ENCODE assay signal across 8 mouse cellular contexts in the genomic region with DNA sequence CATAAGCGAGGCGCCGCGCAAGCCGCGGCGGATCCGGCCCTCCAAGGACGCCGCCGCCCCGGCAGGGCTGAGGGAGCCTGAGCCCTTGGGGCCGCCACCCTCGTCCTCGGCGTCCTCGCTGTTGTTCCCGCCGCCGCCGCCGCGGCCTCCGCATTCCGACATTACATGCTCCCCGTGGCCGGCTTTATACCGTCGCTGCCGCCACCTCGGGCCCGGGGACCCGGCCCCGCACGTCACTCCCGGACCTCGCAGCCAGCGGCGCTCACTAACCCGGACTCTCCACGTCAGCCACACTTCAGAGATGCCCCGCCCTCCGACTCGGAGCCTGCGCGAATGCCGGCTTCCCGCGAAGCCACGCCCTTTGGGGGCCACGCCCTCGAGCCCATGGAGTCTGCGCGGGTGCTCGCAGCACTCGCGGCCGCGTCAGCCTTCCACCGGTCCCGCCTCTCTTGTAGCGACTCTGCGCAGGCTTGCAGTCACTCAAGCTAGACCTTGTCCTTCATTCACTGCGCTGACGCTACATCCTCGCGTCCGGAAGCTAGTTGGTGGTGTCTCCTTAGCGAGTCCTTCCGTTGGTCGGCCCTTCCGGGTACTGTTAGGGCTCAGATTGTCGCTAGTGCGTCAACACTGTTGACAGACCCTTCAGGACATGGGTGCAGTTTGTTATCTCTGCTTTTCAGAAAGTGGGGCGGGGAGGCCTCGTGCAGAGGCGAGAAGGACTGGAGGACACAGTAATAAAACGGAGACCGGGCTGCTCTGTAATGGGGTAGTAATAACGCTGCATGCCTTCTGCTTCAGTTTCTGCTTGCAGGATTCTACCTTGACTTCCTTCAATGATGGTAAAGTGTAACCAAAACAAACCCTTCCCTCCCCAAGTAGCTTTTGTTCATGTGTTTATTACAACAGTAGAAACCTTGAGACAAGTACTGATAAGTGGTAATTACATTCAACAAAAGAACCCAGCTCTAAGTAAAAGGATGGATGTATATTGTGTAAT. TPM values are rescaled to one million over a fixed set of nuclear protein-coding genes. Genes with fewer than 3 reads are reported as not detected.
DNase-seq lines count a peak whose midpoint lies in the region; ATAC-seq and TF ChIP-seq lines count a peak whose summit lies in the region.

A gene (minus strand): TSS at position 303 of the 997 bp plus-strand sequence.

- peak within 1 kb of the TSS; percentile 97 for H3K4me2 ChIP-seq in CH12.LX (ENCODE audit: insufficient read depth, low read depth, poor library complexity, severe bottlenecking)
- peak within 1 kb of the TSS; percentile 81 for H3K4me2 ChIP-seq in forebrain, embryonic 11.5 days (ENCODE audit: low read depth, low read length, severe bottlenecking)
- peak within 1 kb of the TSS; percentile 86 for H3K4me2 ChIP-seq in heart, embryonic 16.5 days (ENCODE audit: low read depth, low read length)
- peak within 1 kb of the TSS; percentile 93 for H3K4me2 ChIP-seq in liver, embryonic 15.5 days
- peak within 1 kb of the TSS; percentile 85 for H3K4me2 ChIP-seq in neural tube, embryonic 12.5 days (replicated peaks)

- peak; percentile 100 for DNase-seq in CH12.LX (ENCODE audit: extremely low read depth)
- peak; percentile 97 for DNase-seq in c-Kit-positive CD71-positive TER-119-negative erythroid progenitor cells, embryonic 14.5 days (ENCODE audit: low read depth)
- peak; percentile 99 for DNase-seq in forebrain, embryonic 11.5 days (ENCODE audit: low spot score)
- DNase-seq in kidney, postnatal 36 days, result peak; percentile 99 to 100
- DNase-seq in telencephalon, adult 2 months (ENCODE audit: low read depth, low spot score), result peak; percentile 97

- peaks cover 26 to 52% of the 10 kb centered on the region in 2 experiments for H3K36me3 ChIP-seq in CH12.LX (replicated peaks in 1 of 2; ENCODE audit: control insufficient read depth in 1 of 2, insufficient read depth in 1 of 2, low read length in 1 of 2)
- peaks cover 2% of the 10 kb centered on the region; the same call in 1 of the 2 replicates for H3K36me3 ChIP-seq in forebrain, embryonic 11.5 days (ENCODE audit: control insufficient read depth, insufficient read depth, low read length)
- peaks cover 9% of the 10 kb centered on the region for H3K36me3 ChIP-seq in heart, embryonic 16.5 days (ENCODE audit: control insufficient read depth, insufficient read depth)
- peaks cover 41% of the 10 kb centered on the region for H3K36me3 ChIP-seq in liver, embryonic 15.5 days (replicated peaks)
- peaks cover 15% of the 10 kb centered on the region for H3K36me3 ChIP-seq in neural tube, embryonic 12.5 days

- ATAC-seq in forebrain, embryonic 11.5 days (replicated peaks; ENCODE audit: low FRiP score), result peak; percentile 99
- ATAC-seq in heart, embryonic 16.5 days (replicated peaks; ENCODE audit: extremely low read depth, insufficient read depth, low FRiP score), result peak; percentile 98
- ATAC-seq in liver, embryonic 15.5 days (ENCODE audit: insufficient read depth), result peak; percentile 94
- ATAC-seq in neural tube, embryonic 12.5 days (ENCODE audit: low FRiP score, low read depth), result peak; percentile 99

- H3K9me3 ChIP-seq in CH12.LX (replicated peaks; ENCODE audit: low read length), result no peaks in the 10 kb centered on the region
- H3K9me3 ChIP-seq in forebrain, embryonic 11.5 days (ENCODE audit: control insufficient read depth, low read length), result no peaks in the 10 kb centered on the region
- H3K9me3 ChIP-seq in heart, embryonic 16.5 days (replicated peaks; ENCODE audit: control insufficient read depth, low read length), result no peaks in the 10 kb centered on the region
- H3K9me3 ChIP-seq in liver, embryonic 15.5 days (replicated peaks), result no peaks in the 10 kb centered on the region
- no peaks in the 10 kb centered on the region for H3K9me3 ChIP-seq in neural tube, embryonic 12.5 days

- peak within 1 kb of the TSS; percentile 82 for H3K27ac ChIP-seq in CH12.LX (ENCODE audit: insufficient read depth, low read depth)
- peak within 1 kb of the TSS; percentile 84 for H3K27ac ChIP-seq in forebrain, embryonic 11.5 days (ENCODE audit: low read depth, low read length)
- H3K27ac ChIP-seq in heart, embryonic 16.5 days (ENCODE audit: low read length), result peak within 1 kb of the TSS; percentile 97
- peak within 1 kb of the TSS; percentile 100 for H3K27ac ChIP-seq in liver, embryonic 15.5 days (replicated peaks)
- peak within 1 kb of the TSS; percentile 75 for H3K27ac ChIP-seq in neural tube, embryonic 12.5 days

- peak within 1 kb of the TSS; percentile 76 to 98 (median 96) for H3K4me3 ChIP-seq in CH12.LX (replicated peaks in 1 of 3; ENCODE audit: low read depth in 2 of 3, low read length in 2 of 3, poor library complexity in 1 of 3)
- H3K4me3 ChIP-seq in forebrain, embryonic 11.5 days (ENCODE audit: low read depth, low read length), result peak within 1 kb of the TSS; percentile 92
- peak within 1 kb of the TSS; percentile 75 for H3K4me3 ChIP-seq in heart, embryonic 16.5 days (ENCODE audit: low read length)
- H3K4me3 ChIP-seq in liver, embryonic 15.5 days (replicated peaks), result peak within 1 kb of the TSS; percentile 91
- peak within 1 kb of the TSS; percentile 95 for H3K4me3 ChIP-seq in neural tube, embryonic 12.5 days

- TF ChIP-seq CTCF in CH12.LX (conservative IDR thresholded peaks at IDR 0.05 in 1 of 2, IDR thresholded peaks at IDR 0.05 in 1 of 2; ENCODE audit: low read depth in 2 of 2, low read length in 2 of 2), result no peak

- no peak for TF ChIP-seq RAD21 in CH12.LX (IDR thresholded peaks at IDR 0.05; ENCODE audit: low read depth, low read length)

- peak within 1 kb of the TSS; percentile 95 for H3K9ac ChIP-seq in CH12.LX (ENCODE audit: insufficient read depth, low read depth)
- H3K9ac ChIP-seq in forebrain, embryonic 11.5 days (ENCODE audit: low read length), result peak within 1 kb of the TSS; percentile 88
- peak within 1 kb of the TSS; percentile 96 for H3K9ac ChIP-seq in heart, embryonic 16.5 days (ENCODE audit: low read length)
- H3K9ac ChIP-seq in liver, embryonic 15.5 days, result peak within 1 kb of the TSS; percentile 99
- peak within 1 kb of the TSS; percentile 93 for H3K9ac ChIP-seq in neural tube, embryonic 12.5 days

- peaks cover 3 to 44% of the 10 kb centered on the region in 2 experiments for H3K4me1 ChIP-seq in CH12.LX (ENCODE audit: control insufficient read depth in 1 of 2, insufficient read depth in 2 of 2)
- peaks cover 5% of the 10 kb centered on the region; the same call in 1 of the 2 replicates for H3K4me1 ChIP-seq in forebrain, embryonic 11.5 days (replicated peaks; ENCODE audit: control insufficient read depth, insufficient read depth, low read length)
- H3K4me1 ChIP-seq in heart, embryonic 16.5 days (ENCODE audit: control insufficient read depth, insufficient read depth, low read length), result peaks cover 25% of the 10 kb centered on the region
- H3K4me1 ChIP-seq in liver, embryonic 15.5 days (replicated peaks), result peaks cover 38% of the 10 kb centered on the region
- H3K4me1 ChIP-seq in neural tube, embryonic 12.5 days, result peaks cover 28% of the 10 kb centered on the region

- H3K79me2 ChIP-seq in CH12.LX (replicated peaks; ENCODE audit: control insufficient read depth, extremely low read depth, insufficient read depth, poor library complexity, severe bottlenecking), result peaks cover 47% of the 10 kb centered on the region

- TF ChIP-seq POLR2A in CH12.LX (IDR thresholded peaks at IDR 0.05; ENCODE audit: low read depth, low read length), result peak; percentile 96

- H3K27me3 ChIP-seq in CH12.LX (replicated peaks), result no peaks in the 10 kb centered on the region
- H3K27me3 ChIP-seq in forebrain, embryonic 11.5 days (ENCODE audit: control insufficient read depth, insufficient read depth, low read length), result no peaks in the 10 kb centered on the region
- no peaks in the 10 kb centered on the region for H3K27me3 ChIP-seq in heart, embryonic 16.5 days (ENCODE audit: control insufficient read depth, insufficient read depth, low read length)
- no peaks in the 10 kb centered on the region for H3K27me3 ChIP-seq in liver, embryonic 15.5 days
- H3K27me3 ChIP-seq in neural tube, embryonic 12.5 days (replicated peaks), result no peaks in the 10 kb centered on the region

- in situ Hi-C loops in CH12.LX (cut with MboI; ENCODE audit: low pct_ligation_motif_present, low pct_unique_long_range_greater_than_20kb, low sequenced_read_pairs), result no loop called here

- dilution Hi-C loops in CH12.LX (cut with MboI; ENCODE audit: extremely low pct_ligation_motif_present, extremely low pct_unique_long_range_greater_than_20kb, low sequenced_read_pairs), result no loop called here

- no peak for TF ChIP-seq EP300 in CH12.LX (IDR thresholded peaks at IDR 0.05; ENCODE audit: low read length)

- whole genome bisulfite sequencing in forebrain, embryonic 11.5 days, result under 1% methylated on average over 78 of the region's 80 CpGs
- WGBS in heart, embryonic 16.5 days, result under 1% methylated on average over 73 of the region's 80 CpGs
- WGBS in liver, embryonic 15.5 days (ENCODE audit: insufficient replicate concordance), result under 1% methylated on average over 80 of the region's 80 CpGs
- WGBS in neural tube, embryonic 12.5 days, result under 1% methylated on average over 80 of the region's 80 CpGs

TF ChIP-seq in CH12.LX, 34 proteins besides CTCF, POLR2A, EP300 and RAD21 (continues in another document):
- TF ChIP-seq MAX (IDR thresholded peaks at IDR 0.05; ENCODE audit: low read length) (peak; percentile 58), CHD1 (IDR thresholded peaks at IDR 0.05; ENCODE audit: low read depth, low read length) (peak; percentile 76; the same call in 1 of the 2 replicates), TBP (conservative IDR thresholded peaks at IDR 0.05; ENCODE audit: low read depth, low read length) (peak; percentile 79), PAX5 (IDR thresholded peaks at IDR 0.05; ENCODE audit: low read length) (no peak), UBTF (IDR thresholded peaks at IDR 0.05; ENCODE audit: low read depth, low read length) (peak; percentile 92), NRF1 (IDR thresholded peaks at IDR 0.05; ENCODE audit: low read depth, low read length) (peak; percentile 97), ZMIZ1 (IDR thresholded peaks at IDR 0.05; ENCODE audit: low read depth, low read length) (peak; percentile 81), E2F4 (IDR thresholded peaks at IDR 0.05; ENCODE audit: insufficient replicate concordance, low read depth, low read length) (0 out of 2 replicates have a peak, but pooled peaks have one; percentile 67), KAT2A (IDR thresholded peaks at IDR 0.05; ENCODE audit: insufficient replicate concordance, low read length) (peak; percentile 87; the same call in 1 of the 2 replicates), CHD2 (IDR thresholded peaks at IDR 0.05; ENCODE audit: low read length) (peak; percentile 54; the same call in 1 of the 2 replicates)

RNA-seq across cellular contexts. Expression of the gene that starts here (rescaled TPM):
- total RNA-seq in CH12.LX (2012; rRNA removed) (51.3 and 63.0 TPM in 2 replicates), CH12.LX (2014; rRNA removed) (40.6 and 40.8 TPM in 2 replicates)
- polyA plus RNA-seq in CH12.LX (2012; ENCODE audit: insufficient read length, low read depth), result 60.3 and 63.2 TPM in 2 replicates
- 30.5 and 32.2 TPM in 2 replicates for polyA plus RNA-seq in forebrain, embryonic 11.5 days (2014; fragmentation: Nextera tagmentation; extraction: Ambion mirVana)
- polyA plus RNA-seq in heart, embryonic 16.5 days (2015; fragmentation: Nextera tagmentation; extraction: Ambion mirVana), result 28.6 and 29.6 TPM in 2 replicates
- polyA plus RNA-seq in liver, embryonic 15.5 days (2015; fragmentation: Nextera tagmentation; extraction: Ambion mirVana), result 15.7 and 15.9 TPM in 2 replicates
- polyA plus RNA-seq in neural tube, embryonic 12.5 days (2016; fragmentation: Nextera tagmentation; extraction: Ambion mirVana), result 32.5 TPM in 2 replicates

Comparison
In these comparisons a context has a peak if more than half of its experiments do, and no peak if none do; other contexts are left out.
1. Peak in every context shown above with its lines: DNase-seq, ATAC-seq, H3K4me3 ChIP-seq and H3K27ac ChIP-seq.